Mouse (Mus musculus) CH12.LX (cell line): ENCODE measurements around the gene Rnf151.

ENCODE experiments used
- BHLHE40 ChIP-seq: IDR thresholded peaks from 2 replicates; pipeline ENCODE4 v1.6.1; 2011; ENCODE audit warnings: mild to moderate bottlenecking, low read depth, low read length, improper control_type of control experiment
- CTCF ChIP-seq, 2 experiments: IDR thresholded peaks in 1 of 2; conservative IDR thresholded peaks in 1 of 2; 2 replicates each; pipeline ENCODE4 v1.5.1; 2011 to 2012; ENCODE audit warnings: low read depth in 2 of 2, low read length in 2 of 2, improper control_type of control experiment in 1 of 2, inconsistent platforms in 1 of 2, mild to moderate bottlenecking in 1 of 2, moderate library complexity in 1 of 2
- EP300 ChIP-seq: IDR thresholded peaks from 2 replicates; pipeline ENCODE4 v1.6.1; 2011; ENCODE audit warnings: low read length, improper control_type of control experiment
- KAT2A ChIP-seq: IDR thresholded peaks from 2 replicates; pipeline ENCODE4 v1.6.1; 2012; ENCODE audit warnings: low read length, improper control_type of control experiment, inconsistent platforms; ENCODE audit not compliant: insufficient replicate concordance
- MAFK ChIP-seq: IDR thresholded peaks from 2 replicates; pipeline ENCODE4 v1.6.1; 2011; ENCODE audit warnings: low read length, improper control_type of control experiment; ENCODE audit not compliant: insufficient replicate concordance
- MAX ChIP-seq: IDR thresholded peaks from 2 replicates; pipeline ENCODE4 v1.6.1; 2011; ENCODE audit warnings: low read length, improper control_type of control experiment
- MXI1 ChIP-seq: IDR thresholded peaks from 2 replicates; pipeline ENCODE4 v1.6.1; 2011; ENCODE audit warnings: mild to moderate bottlenecking, low read depth, low read length, improper control_type of control experiment
- NELFE ChIP-seq: IDR thresholded peaks from 2 replicates; pipeline ENCODE4 v1.6.1; 2011; ENCODE audit warnings: low read depth, low read length, improper control_type of control experiment
- POLR2A ChIP-seq: IDR thresholded peaks from 2 replicates; pipeline ENCODE4 v1.6.1; 2011; ENCODE audit warnings: low read depth, mild to moderate bottlenecking, improper control_type of control experiment, low read length
- RAD21 ChIP-seq: IDR thresholded peaks from 2 replicates; pipeline ENCODE4 v1.6.1; 2011; ENCODE audit warnings: low read depth, mild to moderate bottlenecking, low read length, improper control_type of control experiment, moderate library complexity
- RCOR1 ChIP-seq: conservative IDR thresholded peaks from 2 replicates; pipeline ENCODE4 v1.6.1; 2012; ENCODE audit warnings: low read depth, mild to moderate bottlenecking, inconsistent platforms, low read length, improper control_type of control experiment
- TBP ChIP-seq: conservative IDR thresholded peaks from 2 replicates; pipeline ENCODE4 v1.6.1; 2011; ENCODE audit warnings: low read depth, low read length, improper control_type of control experiment
- USF2 ChIP-seq: conservative IDR thresholded peaks from 2 replicates; pipeline ENCODE4 v1.6.1; 2011; ENCODE audit warnings: low read depth, low read length, improper control_type of control experiment
- ZC3H11A ChIP-seq: IDR thresholded peaks from 2 replicates; pipeline ENCODE4 v1.6.1; 2012; ENCODE audit warnings: low read depth, mild to moderate bottlenecking, inconsistent platforms, low read length, improper control_type of control experiment

DNA sequence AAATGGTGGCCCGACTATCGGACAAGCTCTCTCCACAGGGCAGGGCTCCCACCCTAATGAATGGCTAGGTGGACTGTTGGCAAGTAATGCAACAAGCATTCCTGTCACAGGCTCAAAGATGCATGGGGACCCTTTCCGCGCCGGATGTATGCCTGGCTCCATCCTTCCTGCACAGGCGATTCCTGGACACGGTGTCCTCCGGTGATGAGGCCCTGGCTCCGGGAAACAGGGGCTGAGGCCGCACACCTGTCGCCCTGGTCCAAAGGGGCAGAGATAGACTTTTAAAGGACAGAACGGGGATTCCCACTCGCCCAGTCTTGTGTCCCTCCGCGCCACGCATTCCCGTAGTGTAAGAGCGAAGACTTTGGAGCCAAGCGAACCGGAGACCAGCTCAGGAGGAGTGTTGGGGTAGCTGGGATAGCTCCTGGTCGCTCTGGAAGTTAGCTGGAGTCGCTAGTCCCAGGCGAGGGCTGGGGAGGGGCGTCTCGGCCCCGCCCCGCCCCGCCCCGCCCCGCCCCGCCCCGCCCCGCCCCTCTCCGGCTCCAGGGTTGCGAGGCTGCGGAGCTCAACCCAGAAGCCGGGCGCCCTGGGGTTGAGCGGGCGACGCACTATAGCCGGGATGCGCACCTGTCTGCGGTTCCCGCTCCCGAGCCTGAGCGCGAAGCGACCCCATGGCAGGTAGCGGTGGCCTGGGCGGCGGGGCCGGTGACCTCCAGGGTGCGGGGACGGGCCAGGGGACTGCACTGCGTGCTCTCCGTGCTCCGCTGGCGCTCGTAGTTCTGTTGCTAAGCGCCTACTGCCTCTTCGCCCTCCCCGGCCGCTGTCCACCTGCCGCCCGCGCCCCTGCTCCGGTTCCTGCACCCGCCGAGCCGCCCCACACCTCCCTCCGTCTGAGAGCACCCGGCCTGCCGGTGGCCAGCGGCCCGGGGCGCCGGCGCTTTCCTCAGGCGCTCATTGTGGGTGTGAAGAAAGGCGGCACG is 34.8 kb upstream of the Rnf151 start, which contains the start of gene Hs3st6:
- TF ChIP-seq NELFE, result no peak
- TF ChIP-seq POLR2A, result no peak
- TF ChIP-seq MAFK, result no peak
- no peak for TF ChIP-seq MXI1
- no peak for TF ChIP-seq USF2
- no peak for TF ChIP-seq EP300
- no peak for TF ChIP-seq CTCF (conservative IDR thresholded peaks at IDR 0.05 in 1 of 2, IDR thresholded peaks at IDR 0.05 in 1 of 2; ENCODE audit: low read depth in 2 of 2, low read length in 2 of 2)
- no peak for TF ChIP-seq MAX
- TF ChIP-seq RCOR1, result no peak
- no peak for TF ChIP-seq TBP
- no peak for TF ChIP-seq ZC3H11A
- TF ChIP-seq RAD21, result no peak
- TF ChIP-seq KAT2A, result no peak
- TF ChIP-seq BHLHE40, result no peak
